ENCODE assay signal across 8 mouse cellular contexts in the genomic region with DNA sequence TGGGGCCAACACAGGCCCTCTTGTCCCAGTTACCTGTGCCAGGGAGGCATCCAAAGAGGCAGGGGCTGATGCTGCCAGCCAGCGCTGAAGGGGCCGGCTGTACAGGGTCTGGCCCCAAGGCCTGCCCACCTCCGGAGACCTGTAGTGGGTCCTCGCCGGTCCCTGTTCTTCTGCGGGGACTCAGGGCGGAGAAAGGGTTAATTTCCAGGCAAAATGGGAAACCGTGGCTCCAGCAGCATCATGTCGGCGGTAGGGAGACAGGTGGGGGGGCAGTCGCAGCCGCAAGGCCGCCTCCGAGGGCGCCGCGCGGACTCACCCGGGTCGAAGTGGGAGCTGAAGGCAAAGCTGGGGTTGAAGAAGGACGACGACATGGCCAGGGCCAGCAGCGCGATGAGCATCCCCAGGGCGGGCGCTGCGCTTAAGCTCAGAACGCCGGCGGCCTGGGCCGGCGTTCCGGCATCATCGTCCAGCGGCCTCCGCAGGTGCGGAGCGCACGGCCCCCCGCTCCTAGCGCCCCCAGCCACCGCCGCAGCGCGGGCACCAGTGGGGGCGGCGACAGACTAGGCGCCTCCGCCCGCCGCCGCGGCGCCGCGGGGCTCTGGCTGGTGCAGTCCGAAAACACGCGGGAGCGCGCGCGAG. TPM values are rescaled to one million over a fixed set of nuclear protein-coding genes. Genes with fewer than 3 reads are reported as not detected.
DNase-seq lines count a peak whose midpoint lies in the region; ATAC-seq lines count a peak whose summit lies in the region.

A gene (minus strand): TSS at position 615 of the 639 bp plus-strand sequence.

- H3K4me2 ChIP-seq in heart, embryonic 13.5 days: peak within 1 kb of the TSS; percentile 95
- H3K4me2 ChIP-seq in intestine, embryonic 14.5 days (ENCODE audit: low read length): peak within 1 kb of the TSS; percentile 93

- ATAC-seq in heart, embryonic 13.5 days (ENCODE audit: extremely low read depth, insufficient number of reproducible peaks, low FRiP score, low TSS enrichment): no peak
- no peak for ATAC-seq in intestine, embryonic 14.5 days (replicated peaks; ENCODE audit: low FRiP score, low TSS enrichment, low read depth)

- H3K4me1 ChIP-seq in heart, embryonic 13.5 days: peaks cover 39% of the 10 kb centered on the region
- H3K4me1 ChIP-seq in embryonic facial prominence, embryonic 10.5 days: peaks cover 61% of the 10 kb centered on the region
- H3K4me1 ChIP-seq in intestine, embryonic 14.5 days (replicated peaks; ENCODE audit: control insufficient read depth, insufficient read depth, low read length): peaks cover 24% of the 10 kb centered on the region

- WGBS in heart, embryonic 13.5 days: 2% methylated on average over 62 of the region's 63 CpGs
- under 1% methylated on average over 63 of the region's 63 CpGs for WGBS in embryonic facial prominence, embryonic 10.5 days
- WGBS in intestine, embryonic 14.5 days: 1% methylated on average over 53 of the region's 63 CpGs

- peak within 1 kb of the TSS; percentile 80 for H3K9ac ChIP-seq in heart, embryonic 13.5 days
- H3K9ac ChIP-seq in intestine, embryonic 14.5 days (ENCODE audit: low read length): peak within 1 kb of the TSS; percentile 42

- no peaks in the 10 kb centered on the region for H3K9me3 ChIP-seq in heart, embryonic 13.5 days
- H3K9me3 ChIP-seq in embryonic facial prominence, embryonic 10.5 days: no peaks in the 10 kb centered on the region
- no peaks in the 10 kb centered on the region for H3K9me3 ChIP-seq in intestine, embryonic 14.5 days (ENCODE audit: control insufficient read depth, low read length)

- H3K27ac ChIP-seq in heart, embryonic 13.5 days (replicated peaks): no peak within 1 kb of the TSS
- H3K27ac ChIP-seq in embryonic facial prominence, embryonic 10.5 days (replicated peaks): peak within 1 kb of the TSS; percentile 82
- no peak within 1 kb of the TSS for H3K27ac ChIP-seq in intestine, embryonic 14.5 days (ENCODE audit: low read depth)

- peaks cover 48% of the 10 kb centered on the region for H3K27me3 ChIP-seq in heart, embryonic 13.5 days (replicated peaks)
- H3K27me3 ChIP-seq in embryonic facial prominence, embryonic 10.5 days (replicated peaks; ENCODE audit: low read depth, poor library complexity, severe bottlenecking): peaks cover 75% of the 10 kb centered on the region
- H3K27me3 ChIP-seq in intestine, embryonic 14.5 days (replicated peaks; ENCODE audit: control insufficient read depth, insufficient read depth, low read length): peaks cover 29% of the 10 kb centered on the region

- H3K36me3 ChIP-seq in heart, embryonic 13.5 days: no peaks in the 10 kb centered on the region
- no peaks in the 10 kb centered on the region for H3K36me3 ChIP-seq in embryonic facial prominence, embryonic 10.5 days (replicated peaks)
- no peaks in the 10 kb centered on the region for H3K36me3 ChIP-seq in intestine, embryonic 14.5 days (ENCODE audit: control insufficient read depth, insufficient read depth, low read length)

- H3K4me3 ChIP-seq in heart, embryonic 13.5 days: peak within 1 kb of the TSS; percentile 62
- H3K4me3 ChIP-seq in embryonic facial prominence, embryonic 10.5 days: peak within 1 kb of the TSS; percentile 77
- peak within 1 kb of the TSS; percentile 55 for H3K4me3 ChIP-seq in intestine, embryonic 14.5 days (ENCODE audit: low read depth, low read length)

- no peak for DNase-seq in heart, adult 11 months
- DNase-seq in ZHBTc4 (ENCODE audit: low read depth, low spot score): peak; percentile 32
- peak; percentile 64 for DNase-seq in embryonic facial prominence, embryonic 10.5 days (ENCODE audit: low spot score)
- peak; percentile 75 for DNase-seq in intestine, embryonic 14.5 days (ENCODE audit: low spot score)
- DNase-seq in lung, postnatal 14 days: peak; percentile 11
- no peak for DNase-seq in thymus, postnatal 25 days
- DNase-seq in urinary bladder, postnatal 25 days (ENCODE audit: low spot score): no peak

RNA-seq across cellular contexts. Expression of the gene that starts here (rescaled TPM):
- 0.33 and 0.55 TPM in 2 replicates for polyA plus RNA-seq in heart, embryonic 13.5 days (2015; fragmentation: Nextera tagmentation; extraction: Ambion mirVana)
- polyA plus RNA-seq in embryonic facial prominence, embryonic 10.5 days (2016; fragmentation: Nextera tagmentation; extraction: Ambion mirVana): 0.84 and 1.6 TPM in 2 replicates
- 4.2 and 4.5 TPM in 2 replicates for polyA plus RNA-seq in intestine, embryonic 14.5 days (2014; fragmentation: Nextera tagmentation; extraction: Ambion mirVana)

Comparison
In these comparisons a context has a peak if more than half of its experiments do, and no peak if none do; other contexts are left out.
1. DNase-seq: peak in ZHBTc4 (single experiment), embryonic facial prominence, embryonic 10.5 days (single experiment), intestine, embryonic 14.5 days (single experiment) and lung, postnatal 14 days (single experiment); none in heart, adult 11 months (single experiment), thymus, postnatal 25 days (single experiment) and urinary bladder, postnatal 25 days (single experiment).
2. Peak in every context shown above with its lines, with median percentiles within 50 percentile points of each other: H3K4me3 ChIP-seq.